Mouse (Mus musculus) bone marrow macrophage, adult 2 months (primary cell): Measurements from ENCODE around the gene H2al2a.

Experiments
- CTCF ChIP-seq: IDR thresholded peaks from 2 replicates; pipeline ENCODE4 v1.5.1; 2012; ENCODE audit warnings: low read depth, mild to moderate bottlenecking, low read length, moderate library complexity
- POLR2A ChIP-seq: IDR thresholded peaks from 2 replicates; pipeline ENCODE4 v1.6.1; 2012; ENCODE audit warnings: mild to moderate bottlenecking, low read depth, low read length, borderline replicate concordance

DNA sequence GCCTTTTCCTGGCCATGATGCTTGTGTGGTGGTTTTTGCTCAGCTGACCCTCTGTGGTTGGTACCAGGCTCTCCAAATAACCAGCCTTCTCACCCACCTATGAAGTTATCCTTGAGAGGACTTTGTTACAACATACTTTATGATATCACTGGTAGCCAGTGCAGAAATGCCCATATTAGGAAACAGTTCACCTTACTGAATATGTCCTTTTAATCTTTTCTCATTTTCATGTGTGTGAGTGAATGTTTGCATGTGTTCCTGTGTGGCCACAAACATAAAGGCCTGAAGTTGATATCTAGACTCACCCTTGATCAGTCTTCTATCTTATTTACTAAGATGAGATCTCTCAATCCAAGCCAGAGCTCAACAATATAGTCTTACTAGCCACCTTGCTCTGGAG lies at the start of gene H2al2a:
- TF ChIP-seq CTCF = no peak
- no peak for TF ChIP-seq POLR2A
